Mouse (Mus musculus) ES-E14 (cell line): ENCODE results near the gene Gpr68. TPM values are rescaled to one million over a fixed set of nuclear protein-coding genes. Genes with fewer than 3 reads are reported as not detected.

Experiments
- DNase-seq: peaks from one replicate; pipeline ENCODE4 v3.0.0-alpha.2; 2013; ENCODE audit warnings: low read depth, low spot score
- H3K27ac ChIP-seq: 2 replicates; pipeline ENCODE4 v1.5.1; 2012; ENCODE audit warnings: low read depth, mild to moderate bottlenecking, low read length, moderate library complexity, mixed read lengths; ENCODE audit not compliant: poor library complexity, insufficient read depth, severe bottlenecking
- H3K36me3 ChIP-seq: 2 replicates; pipeline ENCODE4 v1.6.1; 2012; ENCODE audit warnings: mild to moderate bottlenecking, low read length, moderate library complexity, mixed read lengths; ENCODE audit not compliant: control insufficient read depth, poor library complexity, insufficient read depth, severe bottlenecking
- H3K4me1 ChIP-seq, 2 experiments: fragments of 150-350 bp in 1 of 2; sonication (generic) in 1 of 2; 2 replicates each; pipeline ENCODE4 v1.6.1; 2012; ENCODE audit warnings: low read length in 2 of 2, mild to moderate bottlenecking in 1 of 2, mixed read lengths in 1 of 2; ENCODE audit not compliant: control insufficient read depth in 2 of 2, insufficient read depth in 2 of 2, poor library complexity in 1 of 2
- H3K4me3 ChIP-seq, 2 experiments: fragments of 150-350 bp in 1 of 2; sonication (generic) in 1 of 2; 2 replicates each; pipeline ENCODE4 v1.5.1; 2012; ENCODE audit warnings: low read length in 2 of 2, low read depth in 1 of 2, mild to moderate bottlenecking in 1 of 2, mixed read lengths in 1 of 2; ENCODE audit not compliant: insufficient read depth in 1 of 2, poor library complexity in 1 of 2, severe bottlenecking in 1 of 2
- H3K9ac ChIP-seq: 2 replicates; pipeline ENCODE4 v1.6.1; 2012; ENCODE audit warnings: low read depth, mild to moderate bottlenecking, low read length, mixed read lengths; ENCODE audit not compliant: poor library complexity, insufficient read depth, severe bottlenecking
- H3K9me3 ChIP-seq: fragments of 150-350 bp; sonication (generic); 2 replicates; pipeline ENCODE4 v1.6.1; 2012; ENCODE audit warnings: low read depth, mild to moderate bottlenecking, low read length; ENCODE audit not compliant: control insufficient read depth, insufficient read depth
- CHD2 ChIP-seq: IDR thresholded peaks from 2 replicates; pipeline ENCODE4 v1.6.1; 2014; ENCODE audit warnings: mild to moderate bottlenecking, low read depth, low read length, inconsistent platforms
- HCFC1 ChIP-seq: IDR thresholded peaks from 2 replicates; pipeline ENCODE4 v1.6.1; 2012; ENCODE audit warnings: low read length, inconsistent platforms, borderline replicate concordance; ENCODE audit not compliant: insufficient read depth
- MAFK ChIP-seq: IDR thresholded peaks from 2 replicates; pipeline ENCODE4 v1.6.1; 2014; ENCODE audit warnings: mild to moderate bottlenecking, low read depth, low read length, inconsistent platforms; ENCODE audit not compliant: insufficient read depth
- ZC3H11A ChIP-seq: IDR thresholded peaks from 2 replicates; pipeline ENCODE4 v1.6.1; 2012; ENCODE audit warnings: low read depth, mild to moderate bottlenecking, inconsistent platforms, low read length, borderline replicate concordance
- ZNF384 ChIP-seq: IDR thresholded peaks from 2 replicates; pipeline ENCODE4 v1.6.1; 2012; ENCODE audit warnings: low read depth, low read length, inconsistent platforms
- in situ Hi-C, 2 experiments: fragments of 600-800 bp; cut with MboI; formaldehyde crosslinking; loops; one replicate each; pipeline ENCODE4 v1.15.1; 2025; ENCODE audit warnings: low sequenced_read_pairs in 2 of 2, inconsistent platforms in 1 of 2; ENCODE audit not compliant: unreplicated experiment in 2 of 2
- total RNA-seq: library from RNA; depleted of rRNA; stranded (reverse); fragments of 300-350 nt; gene quantifications from 2 replicates; pipeline ENCODE4 v1.2.3, GENCODE M21; 2012

Gene Gpr68
- total RNA-seq, 1 experiment: 0.49 TPM

- TF ChIP-seq ZC3H11A (no peak), CHD2 (no peak), ZNF384 (no peak), MAFK (no peak), HCFC1 (no peak)
- in situ Hi-C loops: no loop called here
- DNase-seq: no peak
- no peaks in the 10 kb centered on the region for H3K4me1 ChIP-seq
- no peak overlapping the region for H3K27ac ChIP-seq
- no peak overlapping the region for H3K4me3 ChIP-seq
- no peak overlapping the region for H3K9ac ChIP-seq
- H3K9me3 ChIP-seq: no peaks in the 10 kb centered on the region
- H3K36me3 ChIP-seq: no peaks in the 10 kb centered on the region
Measured at GRCm38 (mm10) chr12:100856337-100856736, 51.7 kb downstream of the Gpr68 start.

GRCm38 (mm10) chr12:100852370-100852769, 55.6 kb downstream of the Gpr68 start:
- H3K27ac ChIP-seq: no peak overlapping the region
- in situ Hi-C loops: loop anchor here in 1 of 2 experiments (5.0 kb wide), 1 partner anchor 65 kb away; no protein-coding TSS in a partner anchor
- H3K36me3 ChIP-seq: no peaks in the 10 kb centered on the region
- no peaks in the 10 kb centered on the region for H3K9me3 ChIP-seq
- no peaks in the 10 kb centered on the region for H3K4me1 ChIP-seq
- H3K4me3 ChIP-seq: no peak overlapping the region
- TF ChIP-seq CHD2: no peak
- DNase-seq: no peak
- H3K9ac ChIP-seq: no peak overlapping the region

- no peak overlapping the region for H3K4me3 ChIP-seq
- no peaks in the 10 kb centered on the region for H3K4me1 ChIP-seq
- H3K9me3 ChIP-seq: no peaks in the 10 kb centered on the region
- no peak overlapping the region for H3K27ac ChIP-seq
- no peaks in the 10 kb centered on the region for H3K36me3 ChIP-seq
- TF ChIP-seq ZC3H11A (peak; percentile 90), MAFK (no peak)
- H3K9ac ChIP-seq: no peak overlapping the region
- peak; percentile 31 for DNase-seq
- in situ Hi-C loops: loop anchor here (5.0 to 25.0 kb wide), 4 partner anchors 68 to 687 kb away; partner anchors contain the start of gene Nrde2 (in 1 of the 2)
Measured at GRCm38 (mm10) chr12:100849421-100850138, 58.4 kb downstream of the Gpr68 start.

- in situ Hi-C loops: loop anchor here (10.0 to 25.0 kb wide), 3 partner anchors 235 to 685 kb away; partner anchors contain the start of gene Nrde2 (in 1 of the 2)
- Histone ChIP-seq H3K27ac (no peak overlapping the region), H3K9me3 (no peaks in the 10 kb centered on the region), H3K36me3 (no peaks in the 10 kb centered on the region), H3K9ac (no peak overlapping the region), H3K4me1 (no peaks in the 10 kb centered on the region), H3K4me3 (no peak overlapping the region)
- DNase-seq: no peak
- no peak for TF ChIP-seq ZNF384
Measured at GRCm38 (mm10) chr12:100847437-100848080, 60.4 kb downstream of the Gpr68 start.

GRCm38 (mm10) chr12:100846566-100846965, 61.4 kb downstream of the Gpr68 start:
- TF ChIP-seq CHD2: no peak
- no peak for TF ChIP-seq ZC3H11A
- TF ChIP-seq ZNF384: no peak
- TF ChIP-seq HCFC1: no peak
- TF ChIP-seq MAFK: no peak
- H3K9ac ChIP-seq: no peak overlapping the region
- no peaks in the 10 kb centered on the region for H3K36me3 ChIP-seq
- in situ Hi-C loops: loop anchor here (10.0 to 25.0 kb wide), 3 partner anchors 234 to 684 kb away; partner anchors contain the start of gene Nrde2 (in 1 of the 2)
- no peak overlapping the region for H3K4me3 ChIP-seq
- no peak overlapping the region for H3K27ac ChIP-seq
- no peaks in the 10 kb centered on the region for H3K4me1 ChIP-seq
- no peaks in the 10 kb centered on the region for H3K9me3 ChIP-seq
- no peak for DNase-seq
